Mouse (Mus musculus): Measurements from ENCODE around the gene Olfr148.

DNA sequence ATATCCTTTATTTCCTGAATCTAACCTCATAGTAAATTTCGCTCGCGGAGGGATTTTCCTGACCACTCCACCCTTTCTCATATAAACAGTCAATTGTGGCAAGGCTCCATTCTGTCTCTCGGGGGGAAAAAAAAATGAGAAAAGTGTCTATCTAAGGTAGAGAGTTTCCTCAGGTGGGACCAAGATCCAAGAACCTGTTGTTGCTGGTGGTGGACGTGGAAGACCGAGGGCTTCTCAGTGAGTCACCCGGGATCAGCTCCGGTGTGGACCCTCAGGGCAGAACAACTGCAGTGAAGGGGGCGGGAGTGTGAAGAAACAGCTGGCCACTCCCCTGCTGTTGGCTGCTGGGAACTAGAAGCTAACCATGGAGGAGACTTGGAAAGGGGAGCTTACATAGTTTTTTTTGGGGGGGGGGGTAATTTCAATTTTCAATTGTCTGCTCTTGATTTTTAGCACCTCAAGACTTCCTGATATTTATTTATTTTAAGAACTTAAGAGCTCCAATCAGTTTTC lies 7.1 kb upstream of the Olfr148 start:
- TF ChIP-seq CTCF (IDR thresholded peaks at IDR 0.05; ENCODE audit: low read depth, low read length) = no peak
- no peak for TF ChIP-seq POLR2A (IDR thresholded peaks at IDR 0.05; ENCODE audit: insufficient read depth, low read length)
- TF ChIP-seq EP300 (IDR thresholded peaks at IDR 0.05; ENCODE audit: insufficient read depth, low read depth, low read length) = no peak

Measured in ES-Bruce4 (cell line).